Mouse (Mus musculus) MEL (cell line): ENCODE data around the gene Naglu. TPM values are rescaled to one million over a fixed set of nuclear protein-coding genes. Genes with fewer than 3 reads are reported as not detected.

ENCODE experiments used
- DNase-seq: peaks from one replicate; pipeline ENCODE4 v3.0.0; 2011; ENCODE audit warnings: low read depth, low spot score
- H3K27ac ChIP-seq: 2 replicates; pipeline ENCODE4 v1.5.1; 2012; ENCODE audit warnings: low read depth, mild to moderate bottlenecking, control low read depth, low read length, moderate library complexity; ENCODE audit not compliant: control insufficient read depth
- H3K27me3 ChIP-seq, 2 experiments: fragments of 150-350 bp in 1 of 2; sonication (generic) in 1 of 2; 2 replicates each; pipeline ENCODE4 v1.6.1; 2012; ENCODE audit warnings: low read length in 2 of 2, mild to moderate bottlenecking in 2 of 2, improper control_type of control experiment in 1 of 2, moderate library complexity in 1 of 2; ENCODE audit not compliant: insufficient read depth in 2 of 2, control insufficient read depth in 1 of 2
- H3K36me3 ChIP-seq, 2 experiments: 2 replicates each; pipeline ENCODE4 v1.6.1; 2012 to 2014; ENCODE audit warnings: low read length in 2 of 2, improper control_type of control experiment in 1 of 2, inconsistent platforms in 1 of 2, mild to moderate bottlenecking in 1 of 2; ENCODE audit not compliant: insufficient read depth in 2 of 2, control insufficient read depth in 1 of 2
- H3K4me1 ChIP-seq, 2 experiments: fragments of 150-350 bp in 1 of 2; sonication (generic) in 1 of 2; 2 replicates each; pipeline ENCODE4 v1.6.1; 2012; ENCODE audit warnings: low read length in 2 of 2, improper control_type of control experiment in 1 of 2, mild to moderate bottlenecking in 1 of 2; ENCODE audit not compliant: insufficient read depth in 2 of 2, control insufficient read depth in 1 of 2
- H3K4me3 ChIP-seq, 2 experiments: fragments of 150-350 bp in 1 of 2; sonication (generic) in 1 of 2; 2 replicates each; pipeline ENCODE4 v1.5.1; 2012; ENCODE audit warnings: low read depth in 2 of 2, low read length in 2 of 2, mild to moderate bottlenecking in 2 of 2, moderate library complexity in 2 of 2, control low read depth in 1 of 2, improper control_type of control experiment in 1 of 2; ENCODE audit not compliant: control insufficient read depth in 1 of 2, insufficient read depth in 1 of 2
- H3K79me2 ChIP-seq: 2 replicates; pipeline ENCODE4 v1.6.1; 2012; ENCODE audit warnings: mild to moderate bottlenecking, low read length, moderate library complexity; ENCODE audit not compliant: control insufficient read depth, poor library complexity, insufficient read depth
- H3K9ac ChIP-seq: 2 replicates; pipeline ENCODE4 v1.6.1; 2012; ENCODE audit warnings: low read depth, mild to moderate bottlenecking, control low read depth, low read length, moderate library complexity; ENCODE audit not compliant: control insufficient read depth, poor library complexity, severe bottlenecking
- H3K9me3 ChIP-seq: fragments of 150-350 bp; sonication (generic); replicated peaks from 2 replicates; pipeline ENCODE4 v1.6.1; 2012; ENCODE audit warnings: mild to moderate bottlenecking, low read length, improper control_type of control experiment, moderate library complexity; ENCODE audit not compliant: insufficient read depth
- BHLHE40 ChIP-seq: IDR thresholded peaks from 2 replicates; pipeline ENCODE4 v1.6.1; 2012; ENCODE audit warnings: low read depth, mild to moderate bottlenecking, inconsistent platforms, low read length, improper control_type of control experiment, borderline replicate concordance
- CTCF ChIP-seq, 3 experiments: IDR thresholded peaks in 2 of 3; conservative IDR thresholded peaks in 1 of 3; 2 replicates each; pipeline ENCODE4 v1.5.1; 2011 to 2012; ENCODE audit warnings: low read length in 3 of 3, low read depth in 2 of 3, mild to moderate bottlenecking in 2 of 3, improper control_type of control experiment in 1 of 3, inconsistent platforms in 1 of 3, mixed read lengths in 1 of 3, moderate library complexity in 1 of 3; ENCODE audit not compliant: control insufficient read depth in 1 of 3, insufficient read depth in 1 of 3, poor library complexity in 1 of 3, severe bottlenecking in 1 of 3
- E2F4 ChIP-seq: IDR thresholded peaks from 2 replicates; pipeline ENCODE4 v1.6.1; 2011; ENCODE audit warnings: low read depth, low read length, improper control_type of control experiment, borderline replicate concordance
- ETS1 ChIP-seq: IDR thresholded peaks from 2 replicates; pipeline ENCODE4 v1.6.1; 2012; ENCODE audit warnings: low read depth, mild to moderate bottlenecking, inconsistent platforms, low read length, improper control_type of control experiment, moderate library complexity
- GATA1 ChIP-seq: IDR thresholded peaks from 2 replicates; pipeline ENCODE4 v1.6.1; 2011; ENCODE audit warnings: low read depth, low read length, improper control_type of control experiment
- HCFC1 ChIP-seq: IDR thresholded peaks from 2 replicates; pipeline ENCODE4 v1.6.1; 2012; ENCODE audit warnings: low read depth, mild to moderate bottlenecking, inconsistent platforms, low read length, improper control_type of control experiment, moderate library complexity
- JUND ChIP-seq: IDR thresholded peaks from 2 replicates; pipeline ENCODE4 v1.6.1; 2011; ENCODE audit warnings: low read depth, mild to moderate bottlenecking, improper control_type of control experiment, low read length
- KAT2A ChIP-seq: conservative IDR thresholded peaks from 2 replicates; pipeline ENCODE4 v1.6.1; 2012; ENCODE audit warnings: low read depth, low read length, improper control_type of control experiment, inconsistent platforms
- MAFK ChIP-seq: IDR thresholded peaks from 2 replicates; pipeline ENCODE4 v1.6.1; 2011; ENCODE audit warnings: low read depth, mild to moderate bottlenecking, low read length, improper control_type of control experiment, borderline replicate concordance
- NRF1 ChIP-seq: IDR thresholded peaks from 2 replicates; pipeline ENCODE4 v1.6.1; 2014; ENCODE audit warnings: low read depth, mild to moderate bottlenecking, inconsistent platforms, low read length, improper control_type of control experiment, moderate library complexity; ENCODE audit not compliant: poor library complexity, insufficient read depth, severe bottlenecking
- POLR2AphosphoS2 ChIP-seq: IDR thresholded peaks from 2 replicates; pipeline ENCODE4 v1.6.1; 2011; ENCODE audit warnings: low read length, improper control_type of control experiment
- RAD21 ChIP-seq: IDR thresholded peaks from 2 replicates; pipeline ENCODE4 v1.6.1; 2011; ENCODE audit warnings: mild to moderate bottlenecking, low read depth, low read length, improper control_type of control experiment
- RCOR1 ChIP-seq: IDR thresholded peaks from 2 replicates; pipeline ENCODE4 v1.6.1; 2012; ENCODE audit warnings: low read depth, mild to moderate bottlenecking, inconsistent platforms, low read length, improper control_type of control experiment
- SIN3A ChIP-seq: IDR thresholded peaks from 2 replicates; pipeline ENCODE4 v1.6.1; 2012; ENCODE audit warnings: low read length, improper control_type of control experiment, inconsistent platforms
- SMC3 ChIP-seq: IDR thresholded peaks from 2 replicates; pipeline ENCODE4 v1.6.1; 2011; ENCODE audit warnings: low read depth, low read length, improper control_type of control experiment
- TBP ChIP-seq: IDR thresholded peaks from 2 replicates; pipeline ENCODE4 v1.8.0; 2011; ENCODE audit warnings: low read depth, low read length, improper control_type of control experiment
- USF2 ChIP-seq, 2 experiments: IDR thresholded peaks; 2 replicates each; pipeline ENCODE4 v1.6.1; 2011 to 2012; ENCODE audit warnings: improper control_type of control experiment in 2 of 2, low read length in 2 of 2, borderline replicate concordance in 1 of 2, inconsistent platforms in 1 of 2, low read depth in 1 of 2, mild to moderate bottlenecking in 1 of 2; ENCODE audit not compliant: insufficient read depth in 1 of 2
- ZC3H11A ChIP-seq: IDR thresholded peaks from 2 replicates; pipeline ENCODE4 v1.6.1; 2012; ENCODE audit warnings: low read depth, mild to moderate bottlenecking, inconsistent platforms, low read length, improper control_type of control experiment
- polyA plus RNA-seq, 2 experiments: library from polyadenylated mRNA; stranded (reverse) in 1 of 2; unstranded in 1 of 2; fragments of >175 nt in 1 of 2; fragments of >200 nt in 1 of 2; gene quantifications; 2 replicates each; pipeline versions ENCODE4 v1.2.1 to v1.2.4; 2012; ENCODE audit warnings: low replicate concordance in 2 of 2, low read depth in 1 of 2; ENCODE audit not compliant: insufficient read length in 2 of 2, insufficient read depth in 1 of 2, missing spikeins in 1 of 2
- total RNA-seq: library from RNA; depleted of rRNA; stranded (reverse); fragments of 300-350 nt; gene quantifications from 2 replicates; pipeline ENCODE4 v1.2.3, GENCODE M21; 2012

Gene Naglu
- total and polyA plus RNA-seq, 3 experiments = 1.5 to 3.1 TPM; not detected in 1

GRCm38 (mm10) chr11:101109351-101109750, 39.5 kb downstream of the Naglu start:
- no peak overlapping the region for H3K27ac ChIP-seq
- H3K4me1 ChIP-seq = no peaks in the 10 kb centered on the region
- H3K36me3 ChIP-seq = peaks cover 0 to 14% of the 10 kb centered on the region in 2 experiments; a peak in 2 of 4 replicates
- no peak for DNase-seq
- TF ChIP-seq SMC3 (no peak), SIN3A (no peak), BHLHE40 (no peak), RCOR1 (no peak), USF2 (IDR thresholded peaks at IDR 0.05; ENCODE audit: borderline replicate concordance in 1 of 2, insufficient read depth in 1 of 2, low read depth in 1 of 2, low read length in 2 of 2) (no peak), KAT2A (no peak)
- peaks cover 12% of the 10 kb centered on the region for H3K79me2 ChIP-seq
- no peak overlapping the region for H3K9ac ChIP-seq
- no peaks in the 10 kb centered on the region for H3K9me3 ChIP-seq
- no peaks in the 10 kb centered on the region for H3K27me3 ChIP-seq
- H3K4me3 ChIP-seq = no peak overlapping the region

GRCm38 (mm10) chr11:101110708-101111107, 40.9 kb downstream of the Naglu start:
- Histone ChIP-seq H3K79me2 (peaks cover 20% of the 10 kb centered on the region), H3K4me3 (no peak overlapping the region), H3K9ac (no peak overlapping the region)
- DNase-seq = no peak
- no peak for TF ChIP-seq JUND
- TF ChIP-seq HCFC1 = no peak
- TF ChIP-seq MAFK = no peak
- no peak for TF ChIP-seq POLR2AphosphoS2
- no peak for TF ChIP-seq GATA1
- no peak for TF ChIP-seq ETS1
- TF ChIP-seq ZC3H11A = no peak
- TF ChIP-seq, all 39 proteins: peak for 0
- H3K27me3 ChIP-seq = no peaks in the 10 kb centered on the region
- H3K36me3 ChIP-seq = peaks cover 0 to 9% of the 10 kb centered on the region in 2 experiments; a peak in 2 of 4 replicates
- H3K27ac ChIP-seq = no peak overlapping the region
- H3K4me1 ChIP-seq = no peaks in the 10 kb centered on the region
- no peaks in the 10 kb centered on the region for H3K9me3 ChIP-seq

- Histone ChIP-seq H3K4me3 (no peak overlapping the region), H3K27ac (no peak overlapping the region), H3K4me1 (no peaks in the 10 kb centered on the region), H3K27me3 (no peaks in the 10 kb centered on the region), H3K79me2 (peaks cover 22% of the 10 kb centered on the region)
- no peak for DNase-seq
- TF ChIP-seq RAD21 (no peak), KAT2A (no peak), CTCF (IDR thresholded peaks at IDR 0.05 in 2 of 3, conservative IDR thresholded peaks at IDR 0.05 in 1 of 3; ENCODE audit: control insufficient read depth in 1 of 3, insufficient read depth in 1 of 3, low read depth in 2 of 3, low read length in 3 of 3, poor library complexity in 1 of 3, severe bottlenecking in 1 of 3) (no peak), JUND (no peak), RCOR1 (no peak), E2F4 (no peak), NRF1 (no peak), TBP (no peak)
- TF ChIP-seq, all 39 proteins: peak for 0
- Histone ChIP-seq H3K9me3 (no peaks in the 10 kb centered on the region), H3K9ac (no peak overlapping the region), H3K36me3 (peaks cover 0 to 4% of the 10 kb centered on the region in 2 experiments; a peak in 2 of 4 replicates)
Observed at GRCm38 (mm10) chr11:101111178-101111577, 41.4 kb downstream of the Naglu start.
